Mouse (Mus musculus) forebrain, embryonic 16.5 days (tissue): ENCODE data around the gene Tgif2. TPM values are rescaled to one million over a fixed set of nuclear protein-coding genes. Genes with fewer than 3 reads are reported as not detected.
"Not testable (repeated sequence)": the region's sequence is repeated elsewhere in the genome, so short reads cannot be mapped to it uniquely, and the experiment has no call there.

Experiments
- ATAC-seq: fragments of 200-750 bp; cut with Nextera tagmentation; 2 replicates; pipeline ENCODE4 v1.8.0; 2017; ENCODE audit warnings: mild to moderate bottlenecking, moderate library complexity
- H3K27ac ChIP-seq: fragments of 300-500 bp; sonication (generic); 2 replicates; pipeline ENCODE4 v1.5.1; 2014; ENCODE audit warnings: low read length, control low read depth
- H3K27me3 ChIP-seq: fragments of 300-500 bp; sonication (generic); replicated peaks from 2 replicates; pipeline ENCODE4 v1.6.1; 2014; ENCODE audit warnings: low read length; ENCODE audit not compliant: control insufficient read depth, insufficient read depth
- H3K36me3 ChIP-seq: fragments of 300-500 bp; sonication (generic); 2 replicates; pipeline ENCODE4 v1.6.1; 2014; ENCODE audit not compliant: control insufficient read depth, insufficient read depth
- H3K4me1 ChIP-seq: fragments of 300-500 bp; sonication (generic); replicated peaks from 2 replicates; pipeline ENCODE4 v1.6.1; 2014; ENCODE audit warnings: low read length; ENCODE audit not compliant: control insufficient read depth, insufficient read depth
- H3K4me2 ChIP-seq: fragments of 300-500 bp; sonication (generic); 2 replicates; pipeline ENCODE4 v1.6.1; 2014; ENCODE audit warnings: mild to moderate bottlenecking, low read length, control low read depth
- H3K4me3 ChIP-seq: fragments of 300-500 bp; sonication (generic); replicated peaks from 2 replicates; pipeline ENCODE4 v1.5.1; 2014; ENCODE audit warnings: mild to moderate bottlenecking, low read length, control low read depth
- H3K9ac ChIP-seq: fragments of 300-500 bp; sonication (generic); replicated peaks from 2 replicates; pipeline ENCODE4 v1.6.1; 2014; ENCODE audit warnings: low read depth, low read length, control low read depth
- H3K9me3 ChIP-seq: fragments of 300-500 bp; sonication (generic); 2 replicates; pipeline ENCODE4 v1.6.1; 2016; ENCODE audit warnings: low read length; ENCODE audit not compliant: control insufficient read depth
- WGBS: fragments of 180-500 bp; shearing (Covaris S2); extraction: QIAGEN DNeasy Blood & Tissue Kit; methylation state at CpG from one replicate; pipeline ENCODE4 v1.1.7; 2014; 5-methylcytosine and 5-hydroxymethylcytosine counted together
- polyA plus RNA-seq: library from polyadenylated mRNA; unstranded; fragments of >200 nt; fragmentation: Nextera tagmentation; extraction: Ambion mirVana; gene quantifications from 2 replicates; pipeline ENCODE4 v1.2.1, GENCODE M21; 2015

The Tgif2 gene
- polyA plus RNA-seq, 1 experiment from 2014 or later: 33.1 TPM

- WGBS: 30% methylated on average over 13 of the region's 13 CpGs
- ATAC-seq: peak; percentile 43; the same call in 1 of the 2 replicates
- H3K36me3 ChIP-seq, H3K9me3 ChIP-seq, H3K4me3 ChIP-seq, H3K9ac ChIP-seq, H3K27ac ChIP-seq, H3K4me2 ChIP-seq, H3K4me1 ChIP-seq, H3K27me3 ChIP-seq: not testable (repeated sequence)
These were observed 14.4 kb downstream of the Tgif2 start for GRCm38 (mm10) chr2:156853999-156854771.

- no peak overlapping the region for H3K27ac ChIP-seq
- no peak overlapping the region for H3K9ac ChIP-seq
- H3K9me3 ChIP-seq: no peaks in the 10 kb centered on the region
- peaks cover 7% of the 10 kb centered on the region for H3K4me1 ChIP-seq
- H3K27me3 ChIP-seq: no peaks in the 10 kb centered on the region
- WGBS: 98% methylated on average over 1 of the region's 1 CpGs
- no peak overlapping the region for H3K4me2 ChIP-seq
- no peaks in the 10 kb centered on the region for H3K36me3 ChIP-seq
- no peak for ATAC-seq
- no peak overlapping the region for H3K4me3 ChIP-seq
These were observed 16.5 kb downstream of the Tgif2 start for GRCm38 (mm10) chr2:156856311-156856710.

- Histone ChIP-seq H3K4me3 (no peak overlapping the region), H3K4me1 (peaks cover 14% of the 10 kb centered on the region), H3K27ac (no peak overlapping the region), H3K9ac (no peak overlapping the region), H3K36me3 (no peaks in the 10 kb centered on the region), H3K4me2 (no peak overlapping the region), H3K9me3 (no peaks in the 10 kb centered on the region), H3K27me3 (no peaks in the 10 kb centered on the region)
- no peak for ATAC-seq
- 74% methylated on average over 3 of the region's 3 CpGs for WGBS
These were observed 17.6 kb downstream of the Tgif2 start for GRCm38 (mm10) chr2:156857385-156857791.

- H3K4me1 ChIP-seq: peaks cover 14% of the 10 kb centered on the region
- WGBS: 89% methylated on average over 2 of the region's 2 CpGs
- no peak within 1 kb of the TSS for H3K9ac ChIP-seq
- H3K36me3 ChIP-seq: no peaks in the 10 kb centered on the region
- H3K4me3 ChIP-seq: no peak within 1 kb of the TSS
- H3K4me2 ChIP-seq: no peak within 1 kb of the TSS
- H3K9me3 ChIP-seq: no peaks in the 10 kb centered on the region
- no peak within 1 kb of the TSS for H3K27ac ChIP-seq
- H3K27me3 ChIP-seq: no peaks in the 10 kb centered on the region
- no peak for ATAC-seq
These were observed 18.0 kb downstream of the Tgif2 start, which contains the start of gene 4930518I15Rik for GRCm38 (mm10) chr2:156857835-156858234. TSS of gene 4930518I15Rik (minus strand) at chr2:156857946.

- H3K36me3 ChIP-seq: no peaks in the 10 kb centered on the region
- no peaks in the 10 kb centered on the region for H3K27me3 ChIP-seq
- WGBS: 85% methylated on average over 7 of the region's 7 CpGs
- no peak overlapping the region for H3K4me3 ChIP-seq
- H3K4me1 ChIP-seq: peaks cover 17% of the 10 kb centered on the region
- no peak overlapping the region for H3K9ac ChIP-seq
- no peak for ATAC-seq
- H3K9me3 ChIP-seq: no peaks in the 10 kb centered on the region
- H3K4me2 ChIP-seq: no peak overlapping the region
- no peak overlapping the region for H3K27ac ChIP-seq
These were observed 18.9 kb downstream of the Tgif2 start for GRCm38 (mm10) chr2:156858671-156859070.

- Histone ChIP-seq H3K27ac (peak overlapping the region; percentile 97), H3K9ac (peak overlapping the region; percentile 83), H3K27me3 (no peaks in the 10 kb centered on the region), H3K36me3 (0 out of 2 replicates have a peak, but pooled peaks cover 3% of the 10 kb centered on the region), H3K4me2 (peak overlapping the region; percentile 88), H3K4me3 (peak overlapping the region; percentile 99), H3K4me1 (peaks cover 22% of the 10 kb centered on the region), H3K9me3 (no peaks in the 10 kb centered on the region)
- ATAC-seq: no peak
- WGBS: under 1% methylated on average over 19 of the region's 19 CpGs
These were observed 22.4 kb downstream of the Tgif2 start for GRCm38 (mm10) chr2:156862041-156862717.

- Histone ChIP-seq H3K9me3 (no peaks in the 10 kb centered on the region), H3K4me3 (peak within 1 kb of the TSS; percentile 99), H3K4me2 (peak within 1 kb of the TSS; percentile 88), H3K27ac (peak within 1 kb of the TSS; percentile 97), H3K4me1 (peaks cover 22% of the 10 kb centered on the region), H3K36me3 (0 out of 2 replicates have a peak, but pooled peaks cover 3% of the 10 kb centered on the region), H3K9ac (peak within 1 kb of the TSS; percentile 97), H3K27me3 (no peaks in the 10 kb centered on the region)
- peak; percentile 98 for ATAC-seq
- WGBS: under 1% methylated on average over 83 of the region's 98 CpGs
These were observed 23.1 kb downstream of the Tgif2 start, which contains the start of gene Rab5if for GRCm38 (mm10) chr2:156862772-156863486. TSS of gene Rab5if (plus strand) at chr2:156863128.

GRCm38 (mm10) chr2:156863487-156864160 is 23.8 kb downstream of the Tgif2 start:
- Histone ChIP-seq H3K27me3 (no peaks in the 10 kb centered on the region), H3K4me3 (peak overlapping the region; percentile 99), H3K9me3 (no peaks in the 10 kb centered on the region), H3K4me1 (peaks cover 22% of the 10 kb centered on the region), H3K4me2 (peak overlapping the region; percentile 82), H3K9ac (peak overlapping the region; percentile 97), H3K27ac (peak overlapping the region; percentile 82), H3K36me3 (0 out of 2 replicates have a peak, but pooled peaks cover 3% of the 10 kb centered on the region)
- WGBS: 4% methylated on average over 28 of the region's 28 CpGs
- no peak; the same call in 1 of the 2 replicates for ATAC-seq
